Mouse (Mus musculus) lung, postnatal 14 days (tissue): ENCODE data around the gene Traf1.

Source experiments
- DNase-seq: peaks from one replicate; pipeline ENCODE4 v3.0.0; 2021

Traf1 gene

GRCm38 (mm10) chr2:34961481-34962036, at the start of gene Traf1:
Gene Traf1, minus strand, starts transcription at chr2:34961772.
- peak; percentile 74 for DNase-seq

GRCm38 (mm10) chr2:34998956-34999355, 37.4 kb upstream of the Traf1 start:
- DNase-seq, result no peak

GRCm38 (mm10) chr2:34996506-34996905, 34.9 kb upstream of the Traf1 start:
- DNase-seq, result no peak

GRCm38 (mm10) chr2:34993696-34994356, 32.3 kb upstream of the Traf1 start:
- DNase-seq, result no peak

GRCm38 (mm10) chr2:34992729-34993695, 31.4 kb upstream of the Traf1 start:
- DNase-seq, result no peak

GRCm38 (mm10) chr2:34991966-34992365, 30.4 kb upstream of the Traf1 start:
- DNase-seq, result no peak

GRCm38 (mm10) chr2:34989749-34990148, 28.2 kb upstream of the Traf1 start:
- no peak for DNase-seq

- DNase-seq, result no peak
Measured at GRCm38 (mm10) chr2:34987595-34987994, 26.0 kb upstream of the Traf1 start.

GRCm38 (mm10) chr2:34984885-34985284, 23.3 kb upstream of the Traf1 start:
- DNase-seq, result no peak

- no peak for DNase-seq
Measured at GRCm38 (mm10) chr2:34982906-34983698, 21.5 kb upstream of the Traf1 start.

GRCm38 (mm10) chr2:34982096-34982724, 20.6 kb upstream of the Traf1 start:
- DNase-seq, result no peak

- no peak for DNase-seq
Measured at GRCm38 (mm10) chr2:34979459-34980011, 18.0 kb upstream of the Traf1 start.

GRCm38 (mm10) chr2:34978226-34978625, 16.7 kb upstream of the Traf1 start:
- no peak for DNase-seq

GRCm38 (mm10) chr2:34976945-34977658, 15.5 kb upstream of the Traf1 start:
- no peak for DNase-seq

- DNase-seq, result no peak
Measured at GRCm38 (mm10) chr2:34976447-34976846, 14.9 kb upstream of the Traf1 start.

GRCm38 (mm10) chr2:34973087-34973486, 11.5 kb upstream of the Traf1 start:
- DNase-seq, result no peak

- no peak for DNase-seq
Measured at GRCm38 (mm10) chr2:34971080-34971888, 9.7 kb upstream of the Traf1 start.

GRCm38 (mm10) chr2:34970092-34970750, 8.6 kb upstream of the Traf1 start:
- DNase-seq, result peak; percentile 93

GRCm38 (mm10) chr2:34969166-34969565, 7.6 kb upstream of the Traf1 start:
- no peak for DNase-seq
